Mouse (Mus musculus) lung, postnatal 25 days (tissue): ENCODE data around the gene Olfr1205.

ENCODE experiments used
- DNase-seq: peaks from one replicate; pipeline ENCODE4 v3.0.0; 2022; ENCODE audit warnings: low spot score

The Olfr1205 gene

DNA sequence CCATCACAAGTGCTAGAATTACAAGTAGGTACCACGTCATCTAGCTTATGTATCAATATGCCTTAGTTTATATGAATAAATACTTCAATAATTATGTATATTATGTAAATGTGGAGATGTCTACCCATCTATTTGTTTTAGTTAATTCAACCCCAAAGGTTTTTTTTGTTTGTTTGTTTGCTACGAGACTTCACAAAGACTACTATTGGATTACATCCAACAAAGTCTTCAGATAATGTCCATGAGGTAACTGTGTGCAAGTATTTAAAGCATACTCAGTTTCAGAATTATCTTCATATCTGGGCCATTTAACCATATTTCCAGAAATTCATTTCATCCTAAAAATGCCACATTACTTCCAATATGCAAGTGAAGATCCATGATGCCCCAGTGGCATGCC, at the start of gene Olfr1205:
Gene Olfr1205, plus strand, starts transcription at position 301 of the 400 bp plus-strand sequence.
- DNase-seq = no peak

GRCm38 (mm10) chr2:88792736-88793135, 36.8 kb upstream of the Olfr1205 start, which contains the start of gene Olfr1201:
TSS of gene Olfr1201 (plus strand) at chr2:88793036.
- DNase-seq = no peak

GRCm38 (mm10) chr2:88814196-88814595, 15.3 kb upstream of the Olfr1205 start, which contains the start of gene Olfr1202:
TSS of gene Olfr1202 (plus strand) at chr2:88814496.
- DNase-seq = no peak

GRCm38 (mm10) chr2:88838477-88838876, 8.9 kb downstream of the Olfr1205 start:
- DNase-seq = no peak

DNA sequence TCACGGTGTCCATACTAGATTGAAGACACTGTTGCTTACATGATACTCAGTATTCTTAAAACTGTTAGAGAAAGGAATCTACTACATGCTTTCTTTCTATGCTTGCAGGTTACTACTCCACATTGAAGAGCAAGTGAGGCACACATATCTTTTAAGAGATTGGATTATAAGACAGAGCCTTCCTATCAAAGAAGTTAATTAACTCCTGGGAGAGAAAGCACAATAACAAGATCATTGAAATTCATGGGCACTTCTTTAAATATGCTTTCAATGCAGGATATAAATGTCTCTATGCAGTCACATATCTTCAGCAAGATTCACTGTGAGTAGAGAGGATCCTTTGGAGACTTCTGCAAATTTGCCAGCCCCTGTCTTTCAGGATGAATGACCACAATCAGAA, 19.5 kb downstream of the Olfr1205 start, which contains the start of gene Olfr1204:
Gene Olfr1204, plus strand, starts transcription at position 301 of the 400 bp plus-strand sequence.
- no peak for DNase-seq

- no peak for DNase-seq
These were observed 33.4 kb downstream of the Olfr1205 start, which contains the start of gene Olfr1206 for GRCm38 (mm10) chr2:88862931-88863330. TSS of gene Olfr1206 (plus strand) at chr2:88863231.
